Mouse (Mus musculus): ENCODE measurements around the gene Inppl1. TPM values are rescaled to one million over a fixed set of nuclear protein-coding genes. Genes with fewer than 3 reads are reported as not detected.

The Inppl1 gene
- polyA plus RNA-seq, 1 experiment = 0.50 TPM

- peaks cover 3% of the 10 kb centered on the region; the same call in 1 of the 2 replicates for H3K9me3 ChIP-seq (ENCODE audit: control insufficient read depth, low read length)
- peaks cover 79% of the 10 kb centered on the region for H3K27me3 ChIP-seq (ENCODE audit: control insufficient read depth)
- H3K4me3 ChIP-seq (replicated peaks) = no peak overlapping the region
- H3K36me3 ChIP-seq (ENCODE audit: control insufficient read depth) = peaks cover 8% of the 10 kb centered on the region; the same call in 1 of the 2 replicates
- no peak for TF ChIP-seq GATA1 (IDR thresholded peaks at IDR 0.05; ENCODE audit: low read length)
- 0 out of 2 replicates have a peak, but pooled peaks cover 3% of the 10 kb centered on the region for H3K4me1 ChIP-seq (ENCODE audit: control insufficient read depth)
These were observed 17.6 kb downstream of the Inppl1 start for GRCm38 (mm10) chr7:101820295-101821030.

- H3K36me3 ChIP-seq (ENCODE audit: control insufficient read depth) = no peaks in the 10 kb centered on the region
- peaks cover 73% of the 10 kb centered on the region for H3K27me3 ChIP-seq (ENCODE audit: control insufficient read depth)
- TF ChIP-seq TAL1 (IDR thresholded peaks at IDR 0.05; ENCODE audit: low read length) = no peak
- no peak for TF ChIP-seq GATA1 (IDR thresholded peaks at IDR 0.05; ENCODE audit: low read length)
- H3K4me1 ChIP-seq (ENCODE audit: control insufficient read depth) = 0 out of 2 replicates have a peak, but pooled peaks cover 3% of the 10 kb centered on the region
- H3K9me3 ChIP-seq (ENCODE audit: control insufficient read depth, low read length) = peaks cover 4% of the 10 kb centered on the region; the same call in 1 of the 2 replicates
- H3K4me3 ChIP-seq (replicated peaks) = no peak within 1 kb of the TSS
These were observed 20.1 kb downstream of the Inppl1 start, which contains the start of gene Phox2a for GRCm38 (mm10) chr7:101817861-101818401. TSS of gene Phox2a (plus strand) at chr7:101818313.

- Histone ChIP-seq H3K9me3 (ENCODE audit: control insufficient read depth, low read length) (no peaks in the 10 kb centered on the region), H3K27me3 (ENCODE audit: control insufficient read depth) (no peaks in the 10 kb centered on the region), H3K36me3 (ENCODE audit: control insufficient read depth) (peaks cover 7% of the 10 kb centered on the region), H3K4me3 (replicated peaks) (no peak overlapping the region), H3K4me1 (ENCODE audit: control insufficient read depth) (no peaks in the 10 kb centered on the region)
- TF ChIP-seq GATA1 (IDR thresholded peaks at IDR 0.05; ENCODE audit: low read length) = no peak
- no peak for TF ChIP-seq TAL1 (IDR thresholded peaks at IDR 0.05; ENCODE audit: low read length)
These were observed 61.0 kb downstream of the Inppl1 start for GRCm38 (mm10) chr7:101777053-101777452.

GRCm38 (mm10) chr7:101772687-101773086 lies 65.3 kb downstream of the Inppl1 start:
- Histone ChIP-seq H3K9me3 (ENCODE audit: control insufficient read depth, low read length) (no peaks in the 10 kb centered on the region), H3K27me3 (ENCODE audit: control insufficient read depth) (no peaks in the 10 kb centered on the region), H3K4me3 (replicated peaks) (no peak overlapping the region), H3K4me1 (ENCODE audit: control insufficient read depth) (no peaks in the 10 kb centered on the region), H3K36me3 (ENCODE audit: control insufficient read depth) (peaks cover 2% of the 10 kb centered on the region)
- TF ChIP-seq GATA1 (IDR thresholded peaks at IDR 0.05; ENCODE audit: low read length) (no peak), TAL1 (IDR thresholded peaks at IDR 0.05; ENCODE audit: low read length) (no peak)

Other genes starting within 250 kb of the Inppl1 start
- gene Clpb, start 174.6 kb downstream of the Inppl1 start, polyA plus RNA-seq (2012) = 2.1 and 3.1 TPM in 2 replicates
- not detected in 2 replicates for gene Phox2a, start 19.9 kb downstream of the Inppl1 start, polyA plus RNA-seq (2012)
- gene Folr2, start 19.0 kb upstream of the Inppl1 start, polyA plus RNA-seq (2012) = not detected in 2 replicates
- 4.8 and 5.8 TPM in 2 replicates for gene Anapc15, start 25.5 kb upstream of the Inppl1 start, polyA plus RNA-seq (2012)
- gene Folr1, start 32.6 kb upstream of the Inppl1 start, polyA plus RNA-seq (2012) = not detected in 2 replicates
- gene Lamtor1, start 67.7 kb upstream of the Inppl1 start, polyA plus RNA-seq (2012) = 10.4 and 12.4 TPM in 2 replicates
- not detected in 2 replicates for gene Tomt, start 68.1 kb upstream of the Inppl1 start, polyA plus RNA-seq (2012)
- not detected in 2 replicates for gene Lrrc51, start 95.7 kb upstream of the Inppl1 start, polyA plus RNA-seq (2012)
- gene Numa1, start 95.9 kb upstream of the Inppl1 start, polyA plus RNA-seq (2012) = 19.8 and 24.7 TPM in 2 replicates
- 0.67 and 1.0 TPM in 2 replicates for gene Il18bp, start 180.5 kb upstream of the Inppl1 start, polyA plus RNA-seq (2012)
- gene Rnf121, start 227.2 kb upstream of the Inppl1 start, polyA plus RNA-seq (2012) = 0.12 and 0.34 TPM in 2 replicates
- gene Xndc1, start 227.3 kb upstream of the Inppl1 start, polyA plus RNA-seq (2012) = 2.0 TPM in 2 replicates
- gene Xntrpc, start 227.5 kb upstream of the Inppl1 start, polyA plus RNA-seq (2012) = not detected in 2 replicates
- gene Trpc2, start 244.9 kb upstream of the Inppl1 start, polyA plus RNA-seq (2012) = 0.15 and 0.37 TPM in 2 replicates